Mouse (Mus musculus): ENCODE data around the gene Ube2e2. TPM values are rescaled to one million over a fixed set of nuclear protein-coding genes. Genes with fewer than 3 reads are reported as not detected.

Ube2e2 gene
- total and polyA plus RNA-seq, 3 experiments = 14.3 to 39.6 (median 15.3) TPM

DNA sequence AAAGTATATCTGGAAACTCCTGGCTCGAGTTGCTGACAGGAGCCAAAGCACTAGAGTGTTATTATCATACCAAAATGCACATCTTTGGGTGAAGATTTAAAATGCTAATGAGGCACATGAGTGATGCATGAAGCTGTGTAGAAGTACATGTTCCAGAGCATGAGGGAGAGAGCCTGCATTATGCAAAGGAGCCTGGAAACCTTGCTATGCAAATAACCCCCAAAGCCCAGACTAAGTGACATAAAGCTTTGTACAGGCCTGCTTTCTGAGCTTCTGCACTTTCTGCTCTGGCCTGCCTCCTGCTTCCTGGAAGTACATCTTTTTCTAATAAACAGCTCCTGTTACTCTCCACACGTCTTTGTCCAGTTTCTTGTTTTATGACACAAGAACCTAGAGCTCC lies 363.2 kb downstream of the Ube2e2 start:
- no peak for DNase-seq
- Histone ChIP-seq H3K27ac (no peak overlapping the region), H3K9ac (ENCODE audit: low read depth, low read length) (no peak overlapping the region), H3K4me1 (ENCODE audit: control insufficient read depth, insufficient read depth, low read length) (no peaks in the 10 kb centered on the region), H3K4me3 (no peak overlapping the region), H3K27me3 (ENCODE audit: control insufficient read depth, insufficient read depth, low read length) (no peaks in the 10 kb centered on the region), H3K79me2 (replicated peaks; ENCODE audit: control insufficient read depth, insufficient read depth, low read length) (no peaks in the 10 kb centered on the region), H3K36me3 (ENCODE audit: control insufficient read depth, insufficient read depth, low read length) (no peaks in the 10 kb centered on the region)
- 53% methylated on average over 2 of the region's 2 CpGs for WGBS
- no peak for TF ChIP-seq EP300 (IDR thresholded peaks at IDR 0.05; ENCODE audit: insufficient read depth, low read depth, low read length)
- no peak for TF ChIP-seq CTCF (IDR thresholded peaks at IDR 0.05)
- no peak for TF ChIP-seq POLR2A (IDR thresholded peaks at IDR 0.05; ENCODE audit: insufficient read depth, low read depth, low read length)
- intact Hi-C loops (cut with DNase I) = no loop called here

- H3K79me2 ChIP-seq (replicated peaks; ENCODE audit: control insufficient read depth, insufficient read depth, low read length) = no peaks in the 10 kb centered on the region
- no peaks in the 10 kb centered on the region for H3K36me3 ChIP-seq (ENCODE audit: control insufficient read depth, insufficient read depth, low read length)
- no peak overlapping the region for H3K27ac ChIP-seq
- TF ChIP-seq CTCF (IDR thresholded peaks at IDR 0.05) = no peak
- no peak for TF ChIP-seq EP300 (IDR thresholded peaks at IDR 0.05; ENCODE audit: insufficient read depth, low read depth, low read length)
- TF ChIP-seq POLR2A (IDR thresholded peaks at IDR 0.05; ENCODE audit: insufficient read depth, low read depth, low read length) = no peak
- H3K4me1 ChIP-seq (ENCODE audit: control insufficient read depth, insufficient read depth, low read length) = no peaks in the 10 kb centered on the region
- intact Hi-C loops (cut with DNase I) = no loop called here
- no peak for DNase-seq
- H3K4me3 ChIP-seq = no peak overlapping the region
- no peak overlapping the region for H3K9ac ChIP-seq (ENCODE audit: low read depth, low read length)
- H3K27me3 ChIP-seq (ENCODE audit: control insufficient read depth, insufficient read depth, low read length) = no peaks in the 10 kb centered on the region
- WGBS = 63% methylated on average over 4 of the region's 4 CpGs
These were observed 363.6 kb downstream of the Ube2e2 start for GRCm38 (mm10) chr14:18530496-18530895.

Measured in heart, adult 2 months (tissue).